9 mouse cellular contexts compared by ENCODE assay signal in the genomic region with DNA sequence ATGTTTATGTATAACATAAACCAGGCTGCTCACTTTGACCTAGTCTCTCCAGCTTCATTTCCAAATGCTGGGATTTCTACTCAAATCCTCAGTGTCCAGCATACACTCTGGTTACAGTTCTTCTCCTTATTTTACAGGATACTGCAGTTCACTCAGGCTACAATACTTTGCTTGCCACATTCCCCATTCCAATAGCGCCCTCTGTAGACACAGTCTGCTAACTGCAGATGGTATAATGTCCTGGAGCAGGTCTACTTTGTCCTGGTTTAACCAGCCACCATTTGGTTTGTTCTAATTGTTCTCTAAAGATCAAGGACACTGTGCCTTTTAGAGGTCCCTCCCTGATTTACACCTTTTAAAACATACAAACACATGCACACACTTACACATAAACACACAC. TPM values are rescaled to one million over a fixed set of nuclear protein-coding genes. Genes with fewer than 3 reads are reported as not detected.
DNase-seq lines count a peak whose midpoint lies in the region; ATAC-seq and TF ChIP-seq lines count a peak whose summit lies in the region.
"Had no signal": no experiment of that assay in that cellular context is flagged by ENCODE, and none has a peak within 500 bp of the region (broad histone marks: within the 10 kb centered on the region; RNA-seq: fewer than 3 reads in every experiment).

No protein-coding gene starts in this region.

- no peak for ATAC-seq in hindbrain, embryonic 11.5 days (ENCODE audit: low FRiP score)
- no peak for ATAC-seq in hindbrain, embryonic 12.5 days (ENCODE audit: low FRiP score)

- peak; percentile 42; the same call in 1 of the 2 replicates for TF ChIP-seq CTCF in brain, embryonic 14.5 days (IDR thresholded peaks at IDR 0.05; ENCODE audit: borderline replicate concordance, extremely low read depth, insufficient read depth, insufficient read length)

- H3K9ac ChIP-seq in hindbrain, embryonic 11.5 days (ENCODE audit: low read depth, low read length): no peak overlapping the region
- H3K9ac ChIP-seq in hindbrain, embryonic 12.5 days: no peak overlapping the region

- no peaks in the 10 kb centered on the region for H3K4me1 ChIP-seq in hindbrain, embryonic 11.5 days (replicated peaks; ENCODE audit: control insufficient read depth, insufficient read depth, low read length)
- no peaks in the 10 kb centered on the region for H3K4me1 ChIP-seq in hindbrain, embryonic 12.5 days

- H3K4me2 ChIP-seq in hindbrain, embryonic 11.5 days (replicated peaks; ENCODE audit: low read depth, low read length): no peak overlapping the region
- H3K4me2 ChIP-seq in hindbrain, embryonic 12.5 days (replicated peaks): no peak overlapping the region

- H3K27me3 ChIP-seq in hindbrain, embryonic 11.5 days (ENCODE audit: control insufficient read depth, insufficient read depth, low read length): no peaks in the 10 kb centered on the region
- no peaks in the 10 kb centered on the region for H3K27me3 ChIP-seq in hindbrain, embryonic 12.5 days

- 0% methylated on average over 1 of the region's 1 CpGs for WGBS in hindbrain, embryonic 11.5 days
- WGBS in hindbrain, embryonic 12.5 days: 3% methylated on average over 1 of the region's 1 CpGs

- H3K4me3 ChIP-seq in hindbrain, embryonic 11.5 days (ENCODE audit: low read depth, low read length): no peak overlapping the region
- H3K4me3 ChIP-seq in hindbrain, embryonic 12.5 days: no peak overlapping the region

- no peak overlapping the region for H3K27ac ChIP-seq in hindbrain, embryonic 11.5 days (ENCODE audit: low read depth, low read length)
- H3K27ac ChIP-seq in hindbrain, embryonic 12.5 days: no peak overlapping the region
- H3K27ac ChIP-seq: macrophage had no signal

- no peak for TF ChIP-seq POLR2A in brain, embryonic 14.5 days (IDR thresholded peaks at IDR 0.05; ENCODE audit: borderline replicate concordance, extremely low read depth, insufficient read depth, insufficient read length, poor library complexity, severe bottlenecking)

- no peaks in the 10 kb centered on the region for H3K36me3 ChIP-seq in hindbrain, embryonic 11.5 days (ENCODE audit: control insufficient read depth, insufficient read depth, low read length)
- no peaks in the 10 kb centered on the region for H3K36me3 ChIP-seq in hindbrain, embryonic 12.5 days

- no peaks in the 10 kb centered on the region for H3K9me3 ChIP-seq in hindbrain, embryonic 11.5 days (ENCODE audit: control insufficient read depth, low read length)
- H3K9me3 ChIP-seq in hindbrain, embryonic 12.5 days (replicated peaks): no peaks in the 10 kb centered on the region

- peak; percentile 36 for DNase-seq in hindbrain, embryonic 11.5 days (ENCODE audit: low spot score)
- DNase-seq in right cerebral cortex, adult 2 months (ENCODE audit: low spot score in 2 of 2): peak; percentile 6 to 18
- no peak for DNase-seq in right cerebral cortex, postnatal 25 days
- peak; percentile 17 for DNase-seq in brain, embryonic 14.5 days (ENCODE audit: low read depth)
- DNase-seq in lung, postnatal 14 days: peak; percentile 14
- no peak for DNase-seq in gastrocnemius, adult 8-10 months (ENCODE audit: low spot score in 2 of 2)
- no peak for DNase-seq in ovary, adult 18-20 months (ENCODE audit: low spot score)

RNA-seq across cellular contexts. Expression of gene Dmbt1, which starts 44.1 kb away (rescaled TPM):
- polyA plus RNA-seq in hindbrain, embryonic 11.5 days (2014; fragmentation: Nextera tagmentation; extraction: Ambion mirVana): not detected in 2 replicates
- not detected in 2 replicates for polyA plus RNA-seq in hindbrain, embryonic 12.5 days (2016; fragmentation: Nextera tagmentation; extraction: Ambion mirVana)
- polyA plus RNA-seq in brain, embryonic 14.5 days (2012; rRNA removed): 0.01 TPM in 1 of 2 replicates, not detected in the other
- total RNA-seq in gastrocnemius, adult 8-10 months (2022): not detected
- polyA plus RNA-seq: macrophage had no signal

Comparison
In these comparisons a context has a peak if more than half of its experiments do, and no peak if none do; other contexts are left out.
1. DNase-seq: peak in hindbrain, embryonic 11.5 days (single experiment), right cerebral cortex, adult 2 months (2 of 2), brain, embryonic 14.5 days (single experiment) and lung, postnatal 14 days (single experiment); none in right cerebral cortex, postnatal 25 days (single experiment), gastrocnemius, adult 8-10 months (0 of 2) and ovary, adult 18-20 months (single experiment).